Mouse (Mus musculus): ENCODE data around the gene Galntl5. TPM values are rescaled to one million over a fixed set of nuclear protein-coding genes. Genes with fewer than 3 reads are reported as not detected.
"Not testable (repeated sequence)": the region's sequence is repeated elsewhere in the genome, so short reads cannot be mapped to it uniquely, and the experiment has no call there.

Gene Galntl5
- polyA plus RNA-seq, 1 experiment from 2014 or later: not detected

DNA sequence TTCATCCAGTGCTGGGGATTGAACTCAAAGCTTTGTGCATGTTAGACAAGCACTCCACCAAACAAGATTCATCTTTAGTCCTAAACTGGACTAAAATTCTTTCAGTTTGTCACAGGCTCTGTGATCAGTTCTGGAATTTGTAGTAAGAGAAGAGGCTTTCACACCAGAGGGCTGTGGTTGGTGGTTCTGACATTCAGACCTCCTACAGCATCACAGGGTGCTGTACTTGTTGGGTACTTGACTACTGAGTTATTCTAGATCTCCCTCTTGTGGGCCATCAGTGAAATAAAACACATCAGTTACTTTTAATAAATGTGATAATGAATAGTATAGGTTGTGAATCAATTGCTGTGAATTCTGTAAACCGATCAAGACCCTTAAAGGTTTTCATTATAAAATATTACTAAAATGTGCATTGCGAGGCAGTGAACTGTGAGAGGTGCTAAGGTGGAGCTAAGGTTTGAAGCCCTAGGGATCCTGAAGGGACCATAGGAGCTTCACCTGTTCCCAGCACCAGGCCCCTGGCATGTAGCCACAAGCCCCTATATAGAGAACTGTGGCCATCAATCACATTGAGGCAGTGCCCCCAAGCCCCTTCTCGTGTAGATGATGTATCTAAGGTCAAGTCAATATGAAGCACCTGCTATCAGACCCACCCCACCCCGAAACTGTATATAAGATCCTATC, 16.0 kb upstream of the Galntl5 start:
- 0 out of 2 replicates have a peak, but pooled peaks cover 7% of the 10 kb centered on the region for H3K4me1 ChIP-seq
- 86% methylated on average over 4 of the region's 4 CpGs for WGBS

GRCm38 (mm10) chr5:25165789-25166135, 15.5 kb upstream of the Galntl5 start:
- no peak overlapping the region for H3K4me2 ChIP-seq (replicated peaks)
- H3K27ac ChIP-seq (replicated peaks): no peak overlapping the region
- H3K27me3 ChIP-seq: no peaks in the 10 kb centered on the region
- 0 out of 2 replicates have a peak, but pooled peaks cover 2% of the 10 kb centered on the region for H3K4me1 ChIP-seq
- no peak for ATAC-seq (replicated peaks)
- no peak overlapping the region for H3K4me3 ChIP-seq
- no peak overlapping the region for H3K9ac ChIP-seq (replicated peaks)
- no peaks in the 10 kb centered on the region for H3K36me3 ChIP-seq
- H3K9me3 ChIP-seq: no peaks in the 10 kb centered on the region
- 66% methylated on average over 3 of the region's 3 CpGs for WGBS

More for the DNA sequence above, 16.0 kb upstream of the Galntl5 start:
- no peak overlapping the region for H3K4me2 ChIP-seq (replicated peaks)
- no peaks in the 10 kb centered on the region for H3K9me3 ChIP-seq
- no peak overlapping the region for H3K9ac ChIP-seq (replicated peaks)
- H3K27me3 ChIP-seq: no peaks in the 10 kb centered on the region
- no peaks in the 10 kb centered on the region for H3K36me3 ChIP-seq
- ATAC-seq (replicated peaks): no peak
- H3K27ac ChIP-seq (replicated peaks): no peak overlapping the region
- no peak overlapping the region for H3K4me3 ChIP-seq

DNA sequence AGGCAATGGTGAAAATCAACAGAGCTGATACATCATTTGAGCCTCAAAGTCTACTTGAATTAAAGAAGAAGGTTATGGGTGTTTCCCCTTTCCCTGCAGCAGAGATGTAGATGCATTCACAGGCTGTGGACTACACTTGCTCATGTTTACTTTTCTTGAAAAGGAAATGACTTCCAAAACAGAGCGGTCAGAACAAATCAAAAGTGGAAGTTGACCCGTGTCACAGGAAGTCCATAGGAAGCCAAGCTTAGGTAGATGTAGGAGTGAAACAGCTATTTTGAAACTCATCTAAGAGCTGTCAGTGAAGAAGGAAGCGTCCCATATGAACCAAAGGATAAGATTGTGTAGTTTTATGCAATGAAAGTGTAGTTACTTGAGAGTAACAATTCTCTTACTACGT, 14.6 kb upstream of the Galntl5 start:
- H3K36me3 ChIP-seq: no peaks in the 10 kb centered on the region
- H3K27me3 ChIP-seq: no peaks in the 10 kb centered on the region
- no peak overlapping the region for H3K4me3 ChIP-seq
- no peak for ATAC-seq (replicated peaks)
- H3K9me3 ChIP-seq: no peaks in the 10 kb centered on the region
- H3K9ac ChIP-seq (replicated peaks): no peak overlapping the region
- no peak overlapping the region for H3K4me2 ChIP-seq (replicated peaks)
- no peak overlapping the region for H3K27ac ChIP-seq (replicated peaks)
- 88% methylated on average over 4 of the region's 4 CpGs for WGBS
- H3K4me1 ChIP-seq: no peaks in the 10 kb centered on the region

DNA sequence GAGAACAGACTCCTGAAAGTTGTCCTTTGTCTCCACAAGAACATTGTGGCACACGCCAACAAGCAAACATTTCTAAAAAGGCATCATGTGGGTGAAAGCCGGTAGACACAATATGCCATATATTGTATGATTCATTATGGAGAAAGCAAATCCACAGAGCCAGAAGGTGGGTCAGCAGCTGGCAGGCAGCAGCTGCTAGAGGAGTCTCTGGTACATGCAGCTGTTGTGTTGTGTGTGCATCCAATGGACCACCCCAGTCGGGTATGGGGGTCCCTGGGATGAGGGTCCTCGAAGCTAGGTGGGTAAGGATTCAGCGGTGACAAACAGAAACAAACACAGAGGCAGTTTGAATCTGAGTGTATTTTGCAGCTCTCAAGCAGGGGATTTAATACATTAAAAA, 3.3 kb upstream of the Galntl5 start:
- not testable (repeated sequence) for H3K4me3 ChIP-seq; H3K4me2 ChIP-seq (replicated peaks); H3K9ac ChIP-seq (replicated peaks); H3K27ac ChIP-seq (replicated peaks); H3K4me1 ChIP-seq; ATAC-seq (replicated peaks); H3K36me3 ChIP-seq; H3K9me3 ChIP-seq; H3K27me3 ChIP-seq
- 84% methylated on average over 5 of the region's 5 CpGs for WGBS

GRCm38 (mm10) chr5:25178543-25178942, 2.7 kb upstream of the Galntl5 start:
- H3K9ac ChIP-seq (replicated peaks); ATAC-seq (replicated peaks); H3K27me3 ChIP-seq; H3K27ac ChIP-seq (replicated peaks); H3K9me3 ChIP-seq; H3K4me1 ChIP-seq; H3K36me3 ChIP-seq; H3K4me3 ChIP-seq; H3K4me2 ChIP-seq (replicated peaks): not testable (repeated sequence)
- 92% methylated on average over 4 of the region's 4 CpGs for WGBS

DNA sequence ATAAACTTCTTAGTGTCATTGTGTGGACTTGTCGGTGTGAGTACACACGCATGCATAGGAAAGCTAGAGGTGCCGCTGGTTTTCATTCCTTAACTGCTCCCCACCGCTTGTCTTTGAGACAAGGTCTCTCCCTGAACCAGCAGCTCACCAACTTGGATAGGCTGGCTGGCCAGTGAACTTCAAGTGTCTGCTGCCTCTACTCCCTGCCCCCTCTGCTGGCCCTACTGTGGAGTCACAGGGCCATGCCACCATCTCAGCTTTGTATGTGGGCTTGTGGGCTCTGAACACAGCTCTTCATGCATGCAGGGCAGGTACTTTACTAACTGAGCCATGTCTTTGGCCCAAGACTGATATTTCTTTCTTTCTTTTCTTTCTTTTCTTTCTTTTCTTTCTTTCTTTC, 2.0 kb upstream of the Galntl5 start:
- Histone ChIP-seq H3K27me3 (no peaks in the 10 kb centered on the region), H3K36me3 (no peaks in the 10 kb centered on the region), H3K9ac (replicated peaks) (no peak overlapping the region), H3K27ac (replicated peaks) (no peak overlapping the region), H3K4me1 (no peaks in the 10 kb centered on the region), H3K4me2 (replicated peaks) (no peak overlapping the region), H3K4me3 (no peak overlapping the region), H3K9me3 (no peaks in the 10 kb centered on the region)
- ATAC-seq (replicated peaks): no peak
- WGBS: 95% methylated on average over 4 of the region's 4 CpGs

DNA sequence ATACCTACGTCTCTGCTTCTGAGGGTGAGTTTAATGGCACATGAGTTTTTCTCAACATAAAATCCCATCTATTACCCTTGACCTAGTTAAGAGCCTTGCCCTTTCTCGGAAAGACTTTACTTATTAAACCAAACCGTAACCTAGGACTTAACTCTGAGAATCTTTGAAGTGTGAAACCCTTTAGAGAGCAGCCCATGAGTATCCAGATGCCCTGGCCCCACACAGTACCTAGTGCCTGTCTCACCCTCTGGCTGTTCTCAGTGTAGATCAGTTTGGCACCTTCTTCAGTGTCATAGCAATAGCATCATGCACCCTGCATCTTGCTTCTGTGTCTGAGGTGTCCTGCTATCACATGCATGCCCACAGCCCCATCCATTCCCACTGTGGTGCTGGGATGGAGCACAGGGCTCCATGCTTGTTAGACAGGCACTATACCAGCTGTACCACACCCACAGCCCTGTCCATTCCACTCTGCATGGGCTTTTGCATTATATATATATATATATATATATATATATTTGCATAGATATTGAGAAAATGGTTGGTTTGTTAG, 1.2 kb upstream of the Galntl5 start:
- Histone ChIP-seq H3K4me1 (no peaks in the 10 kb centered on the region), H3K9me3 (no peaks in the 10 kb centered on the region), H3K27ac (replicated peaks) (no peak overlapping the region), H3K27me3 (no peaks in the 10 kb centered on the region), H3K9ac (replicated peaks) (no peak overlapping the region), H3K4me3 (no peak overlapping the region), H3K36me3 (no peaks in the 10 kb centered on the region), H3K4me2 (replicated peaks) (no peak overlapping the region)
- WGBS: 89% methylated on average over 3 of the region's 3 CpGs
- no peak for ATAC-seq (replicated peaks)

GRCm38 (mm10) chr5:25183595-25183994, 2.3 kb downstream of the Galntl5 start:
- H3K9ac ChIP-seq (replicated peaks): no peak overlapping the region
- H3K27me3 ChIP-seq: no peaks in the 10 kb centered on the region
- ATAC-seq (replicated peaks): no peak
- H3K36me3 ChIP-seq: no peaks in the 10 kb centered on the region
- H3K9me3 ChIP-seq: no peaks in the 10 kb centered on the region
- no peak overlapping the region for H3K27ac ChIP-seq (replicated peaks)
- H3K4me1 ChIP-seq: no peaks in the 10 kb centered on the region
- H3K4me3 ChIP-seq: no peak overlapping the region
- no peak overlapping the region for H3K4me2 ChIP-seq (replicated peaks)
- 84% methylated on average over 4 of the region's 4 CpGs for WGBS

DNA sequence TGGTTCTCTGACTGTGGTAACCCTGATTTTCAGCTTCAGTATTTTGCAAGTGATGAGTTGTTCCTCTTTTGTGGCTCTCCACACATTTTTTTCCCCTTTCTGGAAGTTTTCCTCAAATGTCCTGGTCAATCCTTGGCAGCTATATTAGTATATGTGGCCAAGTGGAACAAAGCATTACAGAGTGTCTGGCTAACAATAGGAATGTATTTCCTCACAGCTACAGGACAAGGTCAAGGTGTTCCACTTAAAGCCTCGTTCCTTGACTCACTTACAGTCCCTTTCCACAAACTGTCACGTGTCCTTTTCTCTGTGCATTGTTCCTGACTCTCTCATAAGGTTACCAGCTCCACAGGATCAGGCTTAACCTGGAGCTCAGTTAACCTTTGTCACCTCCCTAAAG, 3.3 kb downstream of the Galntl5 start:
- no peaks in the 10 kb centered on the region for H3K36me3 ChIP-seq
- H3K4me2 ChIP-seq (replicated peaks): no peak overlapping the region
- H3K9ac ChIP-seq (replicated peaks): no peak overlapping the region
- H3K9me3 ChIP-seq: no peaks in the 10 kb centered on the region
- H3K4me3 ChIP-seq: no peak overlapping the region
- H3K4me1 ChIP-seq: no peaks in the 10 kb centered on the region
- no peak overlapping the region for H3K27ac ChIP-seq (replicated peaks)
- WGBS: 59% methylated on average over 2 of the region's 2 CpGs
- no peak for ATAC-seq (replicated peaks)
- no peaks in the 10 kb centered on the region for H3K27me3 ChIP-seq

DNA sequence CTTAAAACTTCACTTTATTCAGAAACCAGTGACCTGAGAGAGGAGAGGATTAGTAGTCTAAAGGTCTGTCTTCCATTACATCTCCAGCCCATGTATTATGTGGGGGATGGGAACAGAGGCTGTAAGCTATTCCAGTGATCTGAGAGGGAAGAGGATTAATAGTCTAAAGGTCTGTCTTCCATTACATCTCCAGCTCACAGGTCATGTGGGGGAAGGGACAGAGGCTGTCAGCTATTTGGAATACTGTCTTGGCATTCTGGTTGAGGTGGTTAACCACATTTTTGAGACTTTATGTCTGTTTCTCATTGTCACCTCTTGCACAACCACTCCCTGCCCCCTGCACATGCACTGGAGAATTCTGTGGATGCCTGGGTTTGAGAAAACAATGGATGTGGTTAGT, 6.5 kb downstream of the Galntl5 start:
- Histone ChIP-seq H3K4me2 (replicated peaks) (no peak overlapping the region), H3K27ac (replicated peaks) (no peak overlapping the region), H3K9me3 (no peaks in the 10 kb centered on the region), H3K36me3 (no peaks in the 10 kb centered on the region), H3K4me3 (no peak overlapping the region), H3K9ac (replicated peaks) (no peak overlapping the region), H3K27me3 (no peaks in the 10 kb centered on the region), H3K4me1 (no peaks in the 10 kb centered on the region)
- no peak for ATAC-seq (replicated peaks)

- H3K4me3 ChIP-seq: no peak overlapping the region
- H3K27ac ChIP-seq (replicated peaks): no peak overlapping the region
- no peak for ATAC-seq (replicated peaks)
- H3K9ac ChIP-seq (replicated peaks): no peak overlapping the region
- no peaks in the 10 kb centered on the region for H3K36me3 ChIP-seq
- 63% methylated on average over 1 of the region's 1 CpGs for WGBS
- H3K27me3 ChIP-seq: no peaks in the 10 kb centered on the region
- H3K4me1 ChIP-seq: no peaks in the 10 kb centered on the region
- H3K9me3 ChIP-seq: no peaks in the 10 kb centered on the region
- no peak overlapping the region for H3K4me2 ChIP-seq (replicated peaks)
These were observed 7.5 kb downstream of the Galntl5 start for GRCm38 (mm10) chr5:25188802-25189201.

DNA sequence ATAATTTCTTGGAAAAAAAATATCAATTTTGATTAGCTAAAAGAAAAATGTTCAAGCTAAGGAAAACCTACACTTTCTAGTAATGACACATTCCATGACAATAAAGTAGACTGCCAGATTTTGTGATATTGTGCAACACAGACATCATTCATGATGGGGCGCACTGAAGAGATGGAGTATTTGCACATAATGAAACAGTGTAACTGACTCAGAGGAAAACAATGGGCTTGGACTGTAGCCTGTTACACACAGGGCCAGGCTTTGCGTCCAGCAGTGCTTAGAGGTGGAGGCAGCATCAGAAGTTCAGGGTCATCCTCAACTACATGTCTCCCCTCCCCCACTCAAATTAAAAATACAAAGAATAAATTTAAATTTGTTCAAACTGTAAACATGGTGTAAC, 9.3 kb downstream of the Galntl5 start:
- Histone ChIP-seq H3K4me1 (no peaks in the 10 kb centered on the region), H3K27ac (replicated peaks) (no peak overlapping the region), H3K9ac (replicated peaks) (no peak overlapping the region), H3K4me3 (no peak overlapping the region), H3K4me2 (replicated peaks) (no peak overlapping the region), H3K27me3 (no peaks in the 10 kb centered on the region), H3K9me3 (no peaks in the 10 kb centered on the region), H3K36me3 (no peaks in the 10 kb centered on the region)
- WGBS: 77% methylated on average over 2 of the region's 2 CpGs
- no peak for ATAC-seq (replicated peaks)

- WGBS: 80% methylated on average over 1 of the region's 1 CpGs
- no peak for ATAC-seq (replicated peaks)
- H3K4me3 ChIP-seq: no peak overlapping the region
These were observed 30.6 kb downstream of the Galntl5 start for GRCm38 (mm10) chr5:25211872-25212271.

More at GRCm38 (mm10) chr5:25211872-25212271, 30.6 kb downstream of the Galntl5 start:
- Histone ChIP-seq H3K4me2 (replicated peaks) (no peak overlapping the region), H3K4me1 (no peaks in the 10 kb centered on the region), H3K9ac (replicated peaks) (no peak overlapping the region), H3K27ac (replicated peaks) (no peak overlapping the region), H3K36me3 (no peaks in the 10 kb centered on the region), H3K9me3 (no peaks in the 10 kb centered on the region), H3K27me3 (no peaks in the 10 kb centered on the region)
